Mouse (Mus musculus): ENCODE data around the gene Ntn1. TPM values are rescaled to one million over a fixed set of nuclear protein-coding genes. Genes with fewer than 3 reads are reported as not detected.

The Ntn1 gene
- total RNA-seq, 2 experiments from 2014 or later: 5.9 to 7.2 TPM

- Histone ChIP-seq H3K4me3 (no peak overlapping the region), H3K27ac (no peak overlapping the region)
- DNase-seq (ENCODE audit: low spot score in 2 of 2): no peak
- no peak for TF ChIP-seq CTCF (conservative IDR thresholded peaks at IDR 0.05)
Observed at GRCm38 (mm10) chr11:68295474-68295873, 105.1 kb downstream of the Ntn1 start.

- no peak for DNase-seq (ENCODE audit: low spot score in 2 of 2)
- Histone ChIP-seq H3K4me3 (no peak overlapping the region), H3K27ac (no peak overlapping the region)
- no peak for TF ChIP-seq CTCF (conservative IDR thresholded peaks at IDR 0.05)
Observed at GRCm38 (mm10) chr11:68290631-68291030, 110.0 kb downstream of the Ntn1 start.

GRCm38 (mm10) chr11:68287331-68287730, 113.3 kb downstream of the Ntn1 start:
- no peak overlapping the region for H3K4me3 ChIP-seq
- H3K27ac ChIP-seq: no peak overlapping the region
- no peak for DNase-seq (ENCODE audit: low spot score in 2 of 2)
- no peak for TF ChIP-seq CTCF (conservative IDR thresholded peaks at IDR 0.05)

GRCm38 (mm10) chr11:68286142-68286808, 114.3 kb downstream of the Ntn1 start:
- Histone ChIP-seq H3K27ac (no peak overlapping the region), H3K4me3 (no peak overlapping the region)
- no peak for DNase-seq (ENCODE audit: low spot score in 2 of 2)
- no peak for TF ChIP-seq CTCF (conservative IDR thresholded peaks at IDR 0.05)

GRCm38 (mm10) chr11:68285754-68286141, 114.9 kb downstream of the Ntn1 start:
- H3K4me3 ChIP-seq: no peak overlapping the region
- DNase-seq (ENCODE audit: low spot score in 2 of 2): no peak
- H3K27ac ChIP-seq: no peak overlapping the region
- TF ChIP-seq CTCF (conservative IDR thresholded peaks at IDR 0.05): no peak

- DNase-seq (ENCODE audit: low spot score in 2 of 2): no peak
- TF ChIP-seq CTCF (conservative IDR thresholded peaks at IDR 0.05): no peak
- Histone ChIP-seq H3K4me3 (no peak overlapping the region), H3K27ac (no peak overlapping the region)
Observed at GRCm38 (mm10) chr11:68280001-68280510, 120.6 kb downstream of the Ntn1 start.

GRCm38 (mm10) chr11:68276945-68277344, 123.7 kb downstream of the Ntn1 start:
- no peak for TF ChIP-seq CTCF (conservative IDR thresholded peaks at IDR 0.05)
- H3K4me3 ChIP-seq: no peak overlapping the region
- no peak for DNase-seq (ENCODE audit: low spot score in 2 of 2)
- H3K27ac ChIP-seq: no peak overlapping the region

- TF ChIP-seq CTCF (conservative IDR thresholded peaks at IDR 0.05): no peak
- no peak for DNase-seq (ENCODE audit: low spot score in 2 of 2)
- Histone ChIP-seq H3K4me3 (no peak overlapping the region), H3K27ac (no peak overlapping the region)
Observed at GRCm38 (mm10) chr11:68274331-68274811, 126.3 kb downstream of the Ntn1 start.

GRCm38 (mm10) chr11:68273855-68274254, 126.8 kb downstream of the Ntn1 start:
- Histone ChIP-seq H3K27ac (no peak overlapping the region), H3K4me3 (no peak overlapping the region)
- no peak for TF ChIP-seq CTCF (conservative IDR thresholded peaks at IDR 0.05)
- no peak for DNase-seq (ENCODE audit: low spot score in 2 of 2)

- no peak overlapping the region for H3K4me3 ChIP-seq
- H3K27ac ChIP-seq: no peak overlapping the region
- TF ChIP-seq CTCF (conservative IDR thresholded peaks at IDR 0.05): no peak
- DNase-seq (ENCODE audit: low spot score in 2 of 2): no peak
Observed at GRCm38 (mm10) chr11:68270730-68271467, 129.7 kb downstream of the Ntn1 start.

GRCm38 (mm10) chr11:68264276-68264675, 136.3 kb downstream of the Ntn1 start:
- H3K27ac ChIP-seq: no peak overlapping the region
- no peak for DNase-seq (ENCODE audit: low spot score in 2 of 2)
- H3K4me3 ChIP-seq: no peak overlapping the region
- no peak for TF ChIP-seq CTCF (conservative IDR thresholded peaks at IDR 0.05)

- no peak for TF ChIP-seq CTCF (conservative IDR thresholded peaks at IDR 0.05)
- no peak for DNase-seq (ENCODE audit: low spot score in 2 of 2)
- Histone ChIP-seq H3K4me3 (no peak overlapping the region), H3K27ac (no peak overlapping the region)
Observed at GRCm38 (mm10) chr11:68263100-68263499, 137.5 kb downstream of the Ntn1 start.

GRCm38 (mm10) chr11:68261162-68261892, 139.3 kb downstream of the Ntn1 start:
- Histone ChIP-seq H3K4me3 (no peak overlapping the region), H3K27ac (peak overlapping the region; percentile 28; the same call in 1 of the 2 replicates)
- peak; percentile 51 for TF ChIP-seq CTCF (conservative IDR thresholded peaks at IDR 0.05)
- no peak for DNase-seq (ENCODE audit: low spot score in 2 of 2)

All from layer of hippocampus, adult 2 months (tissue).